Mouse (Mus musculus): ENCODE results near the gene Fancm. TPM values are rescaled to one million over a fixed set of nuclear protein-coding genes. Genes with fewer than 3 reads are reported as not detected.
"Not testable (repeated sequence)": the region's sequence is repeated elsewhere in the genome, so short reads cannot be mapped to it uniquely, and the experiment has no call there.

Gene Fancm
- 3.8 and 4.3 TPM in 2 replicates for polyA plus RNA-seq (2012; rRNA removed)

GRCm38 (mm10) chr12:65075085-65075732 lies at the start of gene Fancm:
Gene Fancm (plus strand): TSS chr12:65075603.
- DNase-seq (ENCODE audit: low read depth): peak; percentile 24

DNA sequence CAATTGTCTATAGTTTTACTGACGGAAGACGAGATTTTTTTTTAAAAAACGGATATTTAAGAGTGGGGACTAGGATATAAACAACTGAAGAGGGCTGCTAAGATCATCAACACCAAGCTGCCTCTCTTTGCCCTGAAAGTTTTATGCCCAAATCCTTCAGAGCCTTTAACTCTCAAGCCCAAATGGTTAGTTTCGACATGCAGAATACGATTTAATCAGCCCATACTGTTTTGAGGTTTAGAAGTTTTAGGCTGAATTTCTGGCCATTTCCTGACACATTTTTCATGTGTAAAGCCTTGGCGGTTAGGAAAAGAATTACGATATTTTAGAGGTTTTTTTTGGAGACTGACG lies 39.6 kb upstream of the Fancm start:
- DNase-seq (ENCODE audit: low read depth): no peak

- peak; percentile 36 for DNase-seq (ENCODE audit: low read depth)
Measured at GRCm38 (mm10) chr12:65036190-65036870, 39.1 kb upstream of the Fancm start, which contains the start of gene Prpf39. Gene Prpf39 (plus strand): TSS chr12:65036333.

GRCm38 (mm10) chr12:65036892-65037545 lies 38.4 kb upstream of the Fancm start:
- no peak for DNase-seq (ENCODE audit: low read depth)

DNA sequence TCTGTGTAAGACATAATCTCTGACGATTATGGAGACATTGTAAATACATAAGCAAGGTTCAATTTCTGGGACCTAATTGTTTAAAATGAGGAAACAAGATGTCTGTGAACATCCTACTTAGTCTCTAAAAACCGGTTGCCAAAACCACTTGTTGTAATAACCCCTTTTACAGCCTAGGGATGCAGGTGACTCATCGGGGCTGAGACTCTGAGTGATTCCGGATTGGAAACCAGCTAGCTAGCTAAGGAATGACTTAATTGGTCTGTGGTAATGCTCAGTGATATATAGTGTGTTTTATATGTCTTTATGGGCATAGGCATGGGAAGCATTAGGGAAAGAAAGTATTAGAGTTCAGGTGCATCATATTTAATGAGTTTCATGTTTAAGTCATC lies 37.9 kb upstream of the Fancm start:
- peak; percentile 80 for DNase-seq (ENCODE audit: low read depth)

- DNase-seq (ENCODE audit: low read depth): no peak
Measured at GRCm38 (mm10) chr12:65048799-65049198, 26.6 kb upstream of the Fancm start.

DNA sequence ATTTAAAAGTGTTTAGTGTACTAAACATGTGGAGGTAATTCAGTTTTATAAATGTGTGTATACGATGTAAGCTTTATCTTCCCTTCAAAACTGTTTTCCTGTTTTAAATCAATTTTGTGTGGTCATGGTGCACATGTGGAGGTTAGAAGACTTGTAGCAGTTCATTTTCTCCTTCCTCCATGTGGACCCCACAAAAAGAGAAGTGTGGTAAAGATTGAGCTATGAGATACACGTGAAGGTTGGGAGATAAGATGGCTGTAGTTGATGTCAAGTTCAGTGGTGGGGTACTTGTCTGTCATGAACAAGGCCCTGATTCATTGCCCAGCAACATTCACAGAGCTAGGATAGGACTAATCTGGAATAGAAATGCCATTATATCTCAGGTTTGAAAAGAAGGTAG lies 17.2 kb upstream of the Fancm start:
- DNase-seq (ENCODE audit: low read depth): no peak

DNA sequence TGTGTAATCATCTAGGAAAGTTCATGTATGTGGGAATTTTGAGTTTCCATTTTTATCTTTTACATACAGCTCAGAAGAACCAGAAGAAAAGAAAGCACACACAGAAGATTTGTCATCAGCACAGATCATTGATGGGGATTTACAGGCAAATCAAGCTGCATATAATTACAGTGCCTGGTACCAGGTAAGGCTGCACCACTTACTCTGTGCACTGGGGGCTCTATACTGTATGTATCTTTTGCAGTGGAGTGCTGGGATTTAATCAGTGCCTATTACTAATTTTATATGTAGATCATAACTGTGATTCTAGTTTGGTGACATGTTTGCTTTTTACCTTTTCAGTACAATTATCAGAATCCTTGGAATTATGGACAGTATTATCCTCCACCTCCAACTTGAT lies 14.3 kb upstream of the Fancm start:
- no peak for DNase-seq (ENCODE audit: low read depth)

DNA sequence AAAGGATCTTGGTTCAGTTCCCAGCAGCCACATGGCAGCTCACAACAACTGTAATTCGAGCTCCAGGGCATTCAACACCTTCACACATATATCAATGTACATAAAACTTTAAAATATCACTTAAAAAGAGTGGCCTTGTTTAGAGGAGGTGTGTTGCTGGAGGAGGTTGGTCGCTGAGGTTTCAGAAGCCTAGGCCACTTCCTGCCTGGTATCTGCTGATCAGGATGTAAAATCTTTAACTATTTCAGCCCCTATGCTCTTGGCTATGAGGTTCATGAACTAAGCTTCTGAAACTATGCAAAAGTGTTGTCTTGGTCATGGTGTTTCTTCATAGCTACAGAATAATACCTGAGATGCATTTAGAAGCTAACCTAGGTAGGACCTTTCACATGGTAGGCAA lies 10.2 kb upstream of the Fancm start:
- no peak for DNase-seq (ENCODE audit: low read depth)

DNA sequence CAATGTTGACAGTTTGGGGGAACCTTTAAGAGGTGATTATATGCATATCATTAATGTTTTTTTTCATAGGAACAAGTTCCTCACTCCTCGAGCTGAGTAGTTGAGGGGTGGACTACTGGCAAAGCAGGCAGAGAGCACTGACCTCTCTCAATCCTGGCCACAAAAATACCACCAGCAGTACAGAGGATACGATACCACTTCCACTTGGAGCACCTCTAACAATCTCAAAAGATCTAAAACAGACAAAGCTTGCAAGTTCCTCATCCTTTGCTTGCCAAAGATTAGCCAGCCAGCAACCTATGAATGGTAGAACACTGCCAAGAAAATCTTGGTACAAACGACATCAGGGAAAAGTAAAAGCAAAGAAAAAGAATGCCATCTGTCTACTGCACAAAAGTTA lies 9.2 kb upstream of the Fancm start:
- DNase-seq (ENCODE audit: low read depth): no peak

- DNase-seq (ENCODE audit: low read depth): no peak
Measured at GRCm38 (mm10) chr12:65068409-65068808, 7.0 kb upstream of the Fancm start.

GRCm38 (mm10) chr12:65072911-65073610 lies 2.3 kb upstream of the Fancm start:
- no peak for DNase-seq (ENCODE audit: low read depth)

DNA sequence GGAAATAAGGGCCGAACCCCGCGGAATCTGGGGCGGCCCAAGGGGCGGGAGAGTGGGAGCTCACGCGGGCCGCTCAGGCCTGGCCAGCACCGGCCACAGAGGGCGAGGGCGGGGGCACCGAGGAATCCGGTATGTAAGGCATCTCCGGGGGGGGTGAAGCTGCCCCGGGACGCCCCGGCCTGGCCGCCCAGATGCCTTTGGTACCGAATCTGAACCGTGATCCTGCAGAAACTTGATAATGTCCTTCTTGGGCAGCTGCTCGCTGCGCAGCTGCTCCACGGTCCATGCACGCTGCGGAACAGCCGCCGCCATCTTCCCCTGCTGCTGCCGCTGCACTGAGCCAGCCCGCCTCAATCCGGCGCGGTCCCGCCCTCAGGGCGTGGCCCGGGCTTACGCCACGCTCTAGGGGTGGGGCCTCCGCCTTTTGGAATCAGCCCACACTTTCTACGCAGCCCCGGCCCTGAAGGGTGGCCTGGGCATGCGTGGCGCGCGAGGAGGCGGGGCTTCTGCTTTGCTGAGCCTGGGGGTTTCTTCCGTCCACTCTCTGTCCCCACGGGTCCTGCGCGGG lies 1.7 kb upstream of the Fancm start, which contains the start of gene Fkbp3:
Fkbp3 (minus strand) TSS at position 397 of the 568 bp plus-strand sequence.
- peak; percentile 68 for DNase-seq (ENCODE audit: low read depth)

DNA sequence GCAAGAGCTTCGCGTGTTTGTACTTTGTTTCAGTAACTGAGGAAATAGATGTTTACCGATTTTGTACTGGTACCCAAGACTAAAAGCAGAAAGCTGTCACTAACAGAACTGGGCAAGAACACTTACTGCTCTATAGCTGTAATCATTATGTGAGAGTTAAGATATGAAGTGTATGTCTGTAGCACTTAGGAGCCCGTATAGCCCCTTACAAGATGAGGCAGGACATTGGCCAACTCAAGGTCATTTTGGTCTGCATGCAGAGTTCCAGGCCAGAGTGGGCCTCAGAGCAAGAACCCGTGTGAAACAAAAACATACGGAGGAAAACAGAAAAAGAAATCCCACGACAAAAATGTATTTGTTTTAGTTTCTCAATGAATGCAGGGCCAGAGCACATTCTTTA lies 752 bp upstream of the Fancm start:
- DNase-seq (ENCODE audit: low read depth): no peak

DNA sequence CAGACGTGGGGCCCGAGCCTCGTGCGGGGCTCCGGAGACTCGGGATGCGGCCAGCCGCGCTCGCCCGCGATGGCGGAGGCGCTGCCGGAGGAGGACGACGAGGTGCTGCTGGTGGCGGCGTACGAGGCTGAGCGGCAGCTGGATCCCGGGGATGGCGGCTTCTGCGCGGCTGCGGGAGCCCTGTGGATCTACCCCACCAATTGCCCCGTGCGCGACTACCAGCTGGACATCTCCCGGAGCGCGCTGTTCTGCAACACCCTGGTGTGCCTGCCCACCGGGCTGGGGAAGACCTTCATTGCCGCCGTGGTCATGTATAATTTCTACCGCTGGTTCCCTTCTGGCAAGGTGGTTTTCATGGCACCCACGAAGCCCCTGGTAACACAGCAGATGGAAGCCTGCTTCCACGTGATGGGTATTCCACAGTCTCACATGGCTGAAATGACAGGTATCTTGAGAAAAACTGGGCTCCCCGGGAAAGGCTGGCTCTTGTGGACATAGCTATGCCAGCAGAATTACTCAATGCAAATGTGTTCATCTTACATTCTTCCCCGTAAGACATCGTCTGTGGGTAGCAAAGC lies 419 bp downstream of the Fancm start:
- DNase-seq (ENCODE audit: low read depth): no peak

GRCm38 (mm10) chr12:65076906-65077305 lies 1.5 kb downstream of the Fancm start:
- DNase-seq (ENCODE audit: low read depth): no peak

GRCm38 (mm10) chr12:65108746-65109145 lies 33.3 kb downstream of the Fancm start:
- DNase-seq (ENCODE audit: low read depth): no peak

DNA sequence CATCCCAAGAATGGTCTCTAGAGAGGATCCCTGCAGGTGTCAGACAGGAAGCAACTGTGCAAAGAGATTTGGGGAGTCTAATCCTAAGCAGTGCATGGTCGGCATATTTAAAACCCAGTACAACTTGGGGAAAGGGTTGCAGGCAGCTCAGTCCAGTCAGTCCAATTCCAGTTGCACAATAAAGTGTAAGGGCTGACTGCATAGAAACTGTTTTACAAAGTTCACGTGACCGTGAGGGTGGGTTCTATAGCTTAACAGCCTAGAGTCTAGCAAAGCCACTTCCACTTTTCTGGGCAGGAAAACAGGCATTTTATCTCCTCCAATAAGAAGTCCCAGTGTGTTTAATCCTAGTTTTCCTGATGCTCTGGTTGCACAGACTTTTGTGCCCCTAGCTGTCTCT lies 36.1 kb downstream of the Fancm start:
- no peak for DNase-seq (ENCODE audit: low read depth)

GRCm38 (mm10) chr12:65112811-65113210 lies 37.4 kb downstream of the Fancm start:
- DNase-seq (ENCODE audit: low read depth): no peak

GRCm38 (mm10) chr12:65113925-65114324 lies 38.5 kb downstream of the Fancm start:
- DNase-seq (ENCODE audit: low read depth): no peak

- not testable (repeated sequence) for DNase-seq (ENCODE audit: low read depth)
Measured at GRCm38 (mm10) chr12:65114978-65115377, 39.6 kb downstream of the Fancm start.

- DNase-seq (ENCODE audit: low read depth): no peak
Measured at GRCm38 (mm10) chr12:65118968-65119367, 43.6 kb downstream of the Fancm start.

Data from gonadal fat pad, adult 2 months (tissue).